Mouse (Mus musculus) lung, postnatal 14 days (tissue): ENCODE measurements around the gene Obp2a.
"Not testable (repeated sequence)": the region's sequence is repeated elsewhere in the genome, so short reads cannot be mapped to it uniquely, and the experiment has no call there.

Experiments used
- DNase-seq: peaks from one replicate; pipeline ENCODE4 v3.0.0; 2021

Gene Obp2a

GRCm38 (mm10) chr2:25711641-25712040 lies 11.8 kb downstream of the Obp2a start:
- not testable (repeated sequence) for DNase-seq

- DNase-seq, result no peak
Observed at GRCm38 (mm10) chr2:25717222-25717621, 17.4 kb downstream of the Obp2a start.

- DNase-seq, result no peak
Observed at GRCm38 (mm10) chr2:25733199-25733930, 33.5 kb downstream of the Obp2a start.

GRCm38 (mm10) chr2:25736709-25737108 lies 36.9 kb downstream of the Obp2a start, which contains the start of gene Obp2b:
Gene Obp2b (plus strand): TSS chr2:25737009.
- DNase-seq, result not testable (repeated sequence)

GRCm38 (mm10) chr2:25741671-25742070 lies 41.8 kb downstream of the Obp2a start:
- DNase-seq, result no peak
